ENCODE assay signal across 14 mouse cellular contexts in the genomic region with DNA sequence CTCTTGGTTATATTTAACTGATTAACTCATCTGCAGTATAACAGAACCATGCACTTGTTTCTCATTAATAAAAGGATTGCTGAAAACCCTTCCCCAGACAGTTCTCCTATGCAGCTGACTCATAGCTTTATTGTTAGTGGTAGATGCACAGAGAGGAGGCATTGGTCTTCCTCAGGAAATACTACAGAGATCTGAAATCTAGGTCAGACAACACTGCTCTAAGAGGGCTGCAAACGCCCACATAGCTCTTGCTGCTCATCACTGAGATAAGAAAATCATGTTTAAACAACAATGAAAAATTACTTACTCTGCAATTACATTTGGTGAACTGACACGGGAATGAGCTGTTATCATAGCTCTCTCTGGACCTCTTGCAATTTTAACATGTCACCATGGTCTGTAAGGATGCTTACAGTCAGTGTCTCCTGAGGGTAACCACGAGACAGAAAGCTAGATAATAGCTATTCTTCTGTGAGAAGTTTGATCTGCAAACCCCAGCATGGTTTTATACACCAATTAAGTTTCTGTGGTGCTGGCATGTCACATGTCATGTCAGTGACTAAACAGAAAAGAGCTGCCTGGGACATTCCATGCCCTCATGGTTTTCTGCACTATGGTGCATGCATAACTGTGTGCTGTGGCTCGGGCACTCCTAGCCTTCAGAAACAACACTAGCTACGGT.
DNase-seq lines count a peak whose midpoint lies in the region; ATAC-seq and TF ChIP-seq lines count a peak whose summit lies in the region.
"Had no signal": no experiment of that assay in that cellular context is flagged by ENCODE, and none has a peak within 500 bp of the region (broad histone marks: within the 10 kb centered on the region; RNA-seq: fewer than 3 reads in every experiment).

No protein-coding gene starts in this region.

- peak overlapping the region; percentile 42 for H3K4me3 ChIP-seq in megakaryocyte, embryonic 14.5 days (replicated peaks)
- H3K4me3 ChIP-seq: heart, embryonic 10.5 days; kidney, embryonic 15.5 days; neural tube, embryonic 12.5 days had no signal

- no peaks in the 10 kb centered on the region for H3K9me3 ChIP-seq in megakaryocyte, embryonic 14.5 days
- H3K9me3 ChIP-seq: heart, embryonic 10.5 days; kidney, embryonic 15.5 days; neural tube, embryonic 12.5 days had no signal

- CTCF ChIA-PET in Patski (lab: Charles Lee), result interaction anchor here (1.0 to 1.4 kb wide), 2 partner anchors 15 to 18 kb away, joined by 3 to 4 read pairs; no protein-coding TSS in a partner anchor

- ATAC-seq in megakaryocyte, adult 5-6 weeks (ENCODE audit: poor library complexity, severe bottlenecking), result no peak
- peak; percentile 54 for ATAC-seq in CD4-positive, CD25-positive, alpha-beta regulatory T cell, adult 4 months
- peak; percentile 54 for ATAC-seq in Patski

- peaks cover 19% of the 10 kb centered on the region for H3K4me1 ChIP-seq in megakaryocyte, embryonic 14.5 days
- H3K4me1 ChIP-seq: kidney, embryonic 15.5 days; neural tube, embryonic 12.5 days had no signal

- H3K27me3 ChIP-seq in megakaryocyte, embryonic 14.5 days (replicated peaks), result no peaks in the 10 kb centered on the region
- H3K27me3 ChIP-seq in Patski, result no peaks in the 10 kb centered on the region
- H3K27me3 ChIP-seq: kidney, embryonic 15.5 days; neural tube, embryonic 12.5 days had no signal

- POLR2A ChIA-PET in Patski (lab: Charles Lee), result no interaction called here

- peaks cover 7% of the 10 kb centered on the region for H3K36me3 ChIP-seq in megakaryocyte, embryonic 14.5 days (replicated peaks; ENCODE audit: low read length)

- DNase-seq in Patski (ENCODE audit: low read depth, low spot score), result no peak
- peak; percentile 20 for DNase-seq in retina, embryonic 14.5 days (ENCODE audit: low spot score)
- DNase-seq in cerebellum, adult 9-11 months, result no peak
- DNase-seq in adipocyte (ENCODE audit: low spot score), result no peak
- DNase-seq: cerebellum, adult 2 months; gastrocnemius, postnatal 25 days; liver; lung, adult 2 months had no signal

- in situ Hi-C loops in Patski (cut with MboI; ENCODE audit: low pct_unique_long_range_greater_than_20kb), result no loop called here

- TF ChIP-seq CTCF in Patski (IDR thresholded peaks at IDR 0.05), result no peak
